Mouse (Mus musculus) kidney, embryonic 16.5 days (tissue): Measurements from ENCODE around the gene Slc9a3r1. TPM values are rescaled to one million over a fixed set of nuclear protein-coding genes. Genes with fewer than 3 reads are reported as not detected.

Source experiments
- ATAC-seq: fragments of 200-750 bp; cut with Nextera tagmentation; 2 replicates; pipeline ENCODE4 v1.8.0; 2017; ENCODE audit warnings: moderate TSS enrichment; ENCODE audit not compliant: low FRiP score, low TSS enrichment
- H3K27ac ChIP-seq: fragments of 300-500 bp; sonication (generic); 2 replicates; pipeline ENCODE4 v1.5.1; 2014; ENCODE audit warnings: low read length
- H3K27me3 ChIP-seq: fragments of 300-500 bp; sonication (generic); 2 replicates; pipeline ENCODE4 v1.6.1; 2014; ENCODE audit warnings: low read length, control low read depth, mixed read lengths; ENCODE audit not compliant: insufficient read depth
- H3K36me3 ChIP-seq: fragments of 300-500 bp; sonication (generic); 2 replicates; pipeline ENCODE4 v1.6.1; 2014; ENCODE audit warnings: low read length, control low read depth, mixed read lengths; ENCODE audit not compliant: insufficient read depth
- H3K4me1 ChIP-seq: fragments of 300-500 bp; sonication (generic); 2 replicates; pipeline ENCODE4 v1.6.1; 2014; ENCODE audit warnings: low read length, control low read depth, mixed read lengths; ENCODE audit not compliant: insufficient read depth
- H3K4me2 ChIP-seq: fragments of 300-500 bp; sonication (generic); replicated peaks from 2 replicates; pipeline ENCODE4 v1.6.1; 2014; ENCODE audit warnings: low read depth, low read length
- H3K4me3 ChIP-seq: fragments of 300-500 bp; sonication (generic); 2 replicates; pipeline ENCODE4 v1.5.1; 2014; ENCODE audit warnings: mild to moderate bottlenecking, low read length
- H3K9ac ChIP-seq: fragments of 300-500 bp; sonication (generic); replicated peaks from 2 replicates; pipeline ENCODE4 v1.6.1; 2014; ENCODE audit warnings: low read length
- H3K9me3 ChIP-seq: fragments of 300-500 bp; sonication (generic); 2 replicates; pipeline ENCODE4 v1.6.1; 2016; ENCODE audit warnings: low read length, control low read depth
- WGBS: fragments of 180-500 bp; shearing (Covaris S2); extraction: QIAGEN DNeasy Blood & Tissue Kit; methylation state at CpG from one replicate; pipeline ENCODE4 v1.1.7; 2014; 5-methylcytosine and 5-hydroxymethylcytosine counted together
- polyA plus RNA-seq: library from polyadenylated mRNA; unstranded; fragments of >200 nt; fragmentation: Nextera tagmentation; extraction: Ambion mirVana; gene quantifications from 2 replicates; pipeline ENCODE4 v1.2.1, GENCODE M21; 2015

Slc9a3r1 gene
- polyA plus RNA-seq, 1 experiment from 2014 or later: 170 TPM

- no peak overlapping the region for H3K4me2 ChIP-seq
- H3K27ac ChIP-seq: no peak overlapping the region
- H3K4me3 ChIP-seq: no peak overlapping the region
- H3K36me3 ChIP-seq: no peaks in the 10 kb centered on the region
- no peak for ATAC-seq
- no peak overlapping the region for H3K9ac ChIP-seq
- H3K4me1 ChIP-seq: peaks cover 15% of the 10 kb centered on the region
- H3K27me3 ChIP-seq: peaks cover 35% of the 10 kb centered on the region
- H3K9me3 ChIP-seq: no peaks in the 10 kb centered on the region
- 46% methylated on average over 15 of the region's 15 CpGs for WGBS
These were observed 66.1 kb downstream of the Slc9a3r1 start for GRCm38 (mm10) chr11:115229021-115229930.

Other genes with a start within 250 kb of the Slc9a3r1 start
- gene Cd300lb, start 229.0 kb upstream of the Slc9a3r1 start, polyA plus RNA-seq: 0.32 and 0.37 TPM in 2 replicates
- gene Cd300c, start 194.2 kb upstream of the Slc9a3r1 start, polyA plus RNA-seq: not detected in 2 replicates
- gene Cd300ld, start 173.4 kb upstream of the Slc9a3r1 start, polyA plus RNA-seq: 0.36 and 0.40 TPM in 2 replicates
- 1.6 and 2.5 TPM in 2 replicates for gene Cd300c2, start 161.5 kb upstream of the Slc9a3r1 start, polyA plus RNA-seq
- not detected in 2 replicates for gene Cd300ld2, start 147.1 kb upstream of the Slc9a3r1 start, polyA plus RNA-seq
- not detected in 2 replicates for gene Cd300ld4, start 136.3 kb upstream of the Slc9a3r1 start, polyA plus RNA-seq
- not detected in 2 replicates for gene Cd300ld5, start 125.6 kb upstream of the Slc9a3r1 start, polyA plus RNA-seq
- not detected in 2 replicates for gene Cd300ld3, start 114.9 kb upstream of the Slc9a3r1 start, polyA plus RNA-seq
- gene Cd300e, start 101.2 kb upstream of the Slc9a3r1 start, polyA plus RNA-seq: 0.10 TPM in 1 of 2 replicates, not detected in the other
- 1.7 and 2.2 TPM in 2 replicates for gene Rab37, start 71.9 kb upstream of the Slc9a3r1 start, polyA plus RNA-seq
- gene Cd300lf, start 29.3 kb upstream of the Slc9a3r1 start, polyA plus RNA-seq: 0.52 and 0.53 TPM in 2 replicates
- gene Tmem104, start 24.1 kb downstream of the Slc9a3r1 start, polyA plus RNA-seq: 11.7 and 13.8 TPM in 2 replicates
- gene Nat9, start 24.5 kb downstream of the Slc9a3r1 start, polyA plus RNA-seq: 28.0 and 29.7 TPM in 2 replicates
- gene Grin2c, start 103.9 kb downstream of the Slc9a3r1 start, polyA plus RNA-seq: not detected in 2 replicates
- 20.0 and 23.6 TPM in 2 replicates for gene Fdxr, start 113.7 kb downstream of the Slc9a3r1 start, polyA plus RNA-seq
- gene Fads6, start 134.3 kb downstream of the Slc9a3r1 start, polyA plus RNA-seq: 0.40 and 0.42 TPM in 2 replicates
- 0.64 TPM in 1 of 2 replicates, not detected in the other for gene Otop2, start 143.8 kb downstream of the Slc9a3r1 start, polyA plus RNA-seq
- 0.05 TPM in 1 of 2 replicates, not detected in the other for gene Ush1g, start 158.7 kb downstream of the Slc9a3r1 start, polyA plus RNA-seq
- gene Otop3, start 171.4 kb downstream of the Slc9a3r1 start, polyA plus RNA-seq: not detected in 2 replicates
- gene Hid1, start 204.4 kb downstream of the Slc9a3r1 start, polyA plus RNA-seq: 7.9 and 8.6 TPM in 2 replicates
- 7.9 and 10.2 TPM in 2 replicates for gene Cdr2l, start 218.6 kb downstream of the Slc9a3r1 start, polyA plus RNA-seq
- gene Mrpl58, start 240.4 kb downstream of the Slc9a3r1 start, polyA plus RNA-seq: 195 and 203 TPM in 2 replicates